Mouse (Mus musculus): ENCODE results near the gene Cox6b1. TPM values are rescaled to one million over a fixed set of nuclear protein-coding genes. Genes with fewer than 3 reads are reported as not detected.

Gene Cox6b1
- polyA plus RNA-seq, 1 experiment = 795 TPM

GRCm38 (mm10) chr7:30589435-30590301 lies 36.3 kb downstream of the Cox6b1 start:
- H3K79me2 ChIP-seq (ENCODE audit: control insufficient read depth, insufficient read depth) = peaks cover 38% of the 10 kb centered on the region
- TF ChIP-seq CEBPB (IDR thresholded peaks at IDR 0.05; ENCODE audit: low read depth) (no peak), CTCF (IDR thresholded peaks at IDR 0.05; ENCODE audit: control insufficient read depth, insufficient read depth, insufficient read length) (peak; percentile 44)
- no peaks in the 10 kb centered on the region for H3K27me3 ChIP-seq (ENCODE audit: control insufficient read depth, insufficient read depth, insufficient read length)
- H3K79me3 ChIP-seq (ENCODE audit: low read depth) = peaks cover 20% of the 10 kb centered on the region
- H3K36me3 ChIP-seq (ENCODE audit: control insufficient read depth, insufficient read depth) = peaks cover 16% of the 10 kb centered on the region
- peak overlapping the region; percentile 75 for H3K4me3 ChIP-seq (ENCODE audit: insufficient read depth, poor library complexity, severe bottlenecking)
- peak overlapping the region; percentile 87 for H3ac ChIP-seq (ENCODE audit: control insufficient read depth, insufficient read length, low read depth)

- peak within 1 kb of the TSS; percentile 75 for H3K4me3 ChIP-seq (ENCODE audit: insufficient read depth, poor library complexity, severe bottlenecking)
Measured at GRCm38 (mm10) chr7:30588676-30589434, 37.1 kb downstream of the Cox6b1 start, which contains the start of gene Kmt2b. Kmt2b (minus strand) TSS chr7:30588726.

GRCm38 (mm10) chr7:30587842-30588667 lies 37.9 kb downstream of the Cox6b1 start:
- TF ChIP-seq MYOD1 (IDR thresholded peaks at IDR 0.05; ENCODE audit: control insufficient read depth, insufficient read length, low read depth) (no peak), FOSL1 (IDR thresholded peaks at IDR 0.05; ENCODE audit: insufficient read depth, low read length, poor library complexity, severe bottlenecking) (no peak), MYOG (IDR thresholded peaks at IDR 0.05; ENCODE audit: control insufficient read depth, extremely low read depth, insufficient read length) (no peak), CTCF (IDR thresholded peaks at IDR 0.05; ENCODE audit: control insufficient read depth, insufficient read depth, insufficient read length) (no peak), MAX (IDR thresholded peaks at IDR 0.05) (no peak), CEBPB (IDR thresholded peaks at IDR 0.05; ENCODE audit: low read depth) (no peak), USF1 (IDR thresholded peaks at IDR 0.05; ENCODE audit: low read depth) (no peak)
- Histone ChIP-seq H3K79me2 (ENCODE audit: control insufficient read depth, insufficient read depth) (peaks cover 44% of the 10 kb centered on the region), H3K36me3 (ENCODE audit: control insufficient read depth, insufficient read depth) (peaks cover 26% of the 10 kb centered on the region), H3K4me3 (ENCODE audit: insufficient read depth, poor library complexity, severe bottlenecking) (peak overlapping the region; percentile 75), H3K27me3 (ENCODE audit: control insufficient read depth, insufficient read depth, insufficient read length) (no peaks in the 10 kb centered on the region), H3K79me3 (ENCODE audit: low read depth) (peaks cover 20% of the 10 kb centered on the region), H3ac (ENCODE audit: control insufficient read depth, insufficient read length, low read depth) (peak overlapping the region; percentile 98)

More at GRCm38 (mm10) chr7:30588676-30589434, 37.1 kb downstream of the Cox6b1 start, which contains the start of gene Kmt2b:
- no peaks in the 10 kb centered on the region for H3K27me3 ChIP-seq (ENCODE audit: control insufficient read depth, insufficient read depth, insufficient read length)
- H3K36me3 ChIP-seq (ENCODE audit: control insufficient read depth, insufficient read depth) = peaks cover 24% of the 10 kb centered on the region
- TF ChIP-seq MAX (IDR thresholded peaks at IDR 0.05) (no peak), MYOD1 (IDR thresholded peaks at IDR 0.05; ENCODE audit: control insufficient read depth, insufficient read length, low read depth) (no peak), CTCF (IDR thresholded peaks at IDR 0.05; ENCODE audit: control insufficient read depth, insufficient read depth, insufficient read length) (no peak), FOSL1 (IDR thresholded peaks at IDR 0.05; ENCODE audit: insufficient read depth, low read length, poor library complexity, severe bottlenecking) (no peak), CEBPB (IDR thresholded peaks at IDR 0.05; ENCODE audit: low read depth) (no peak), MYOG (IDR thresholded peaks at IDR 0.05; ENCODE audit: control insufficient read depth, extremely low read depth, insufficient read length) (no peak), USF1 (IDR thresholded peaks at IDR 0.05; ENCODE audit: low read depth) (no peak)
- H3K79me3 ChIP-seq (ENCODE audit: low read depth) = peaks cover 20% of the 10 kb centered on the region
- H3ac ChIP-seq (ENCODE audit: control insufficient read depth, insufficient read length, low read depth) = peak within 1 kb of the TSS; percentile 98
- H3K79me2 ChIP-seq (ENCODE audit: control insufficient read depth, insufficient read depth) = peaks cover 44% of the 10 kb centered on the region

GRCm38 (mm10) chr7:30586455-30587020 lies 39.4 kb downstream of the Cox6b1 start:
- no peaks in the 10 kb centered on the region for H3K27me3 ChIP-seq (ENCODE audit: control insufficient read depth, insufficient read depth, insufficient read length)
- TF ChIP-seq MAX (IDR thresholded peaks at IDR 0.05) (no peak), FOSL1 (IDR thresholded peaks at IDR 0.05; ENCODE audit: insufficient read depth, low read length, poor library complexity, severe bottlenecking) (no peak), MYOG (IDR thresholded peaks at IDR 0.05; ENCODE audit: control insufficient read depth, extremely low read depth, insufficient read length) (no peak), CEBPB (IDR thresholded peaks at IDR 0.05; ENCODE audit: low read depth) (no peak), CTCF (IDR thresholded peaks at IDR 0.05; ENCODE audit: control insufficient read depth, insufficient read depth, insufficient read length) (no peak), USF1 (IDR thresholded peaks at IDR 0.05; ENCODE audit: low read depth) (no peak), MYOD1 (IDR thresholded peaks at IDR 0.05; ENCODE audit: control insufficient read depth, insufficient read length, low read depth) (no peak)
- peaks cover 20% of the 10 kb centered on the region for H3K79me3 ChIP-seq (ENCODE audit: low read depth)
- peaks cover 29% of the 10 kb centered on the region for H3K36me3 ChIP-seq (ENCODE audit: control insufficient read depth, insufficient read depth)
- H3K79me2 ChIP-seq (ENCODE audit: control insufficient read depth, insufficient read depth) = peaks cover 44% of the 10 kb centered on the region
- H3ac ChIP-seq (ENCODE audit: control insufficient read depth, insufficient read length, low read depth) = no peak overlapping the region
- no peak overlapping the region for H3K4me3 ChIP-seq (ENCODE audit: insufficient read depth, poor library complexity, severe bottlenecking)

- no peaks in the 10 kb centered on the region for H3K27me3 ChIP-seq (ENCODE audit: control insufficient read depth, insufficient read depth, insufficient read length)
- no peak for TF ChIP-seq MYOD1 (IDR thresholded peaks at IDR 0.05; ENCODE audit: control insufficient read depth, insufficient read length, low read depth)
- no peak for TF ChIP-seq MAX (IDR thresholded peaks at IDR 0.05)
- no peak for TF ChIP-seq FOSL1 (IDR thresholded peaks at IDR 0.05; ENCODE audit: insufficient read depth, low read length, poor library complexity, severe bottlenecking)
- TF ChIP-seq CEBPB (IDR thresholded peaks at IDR 0.05; ENCODE audit: low read depth) = no peak
- no peak for TF ChIP-seq MYOG (IDR thresholded peaks at IDR 0.05; ENCODE audit: control insufficient read depth, extremely low read depth, insufficient read length)
- no peak for TF ChIP-seq CTCF (IDR thresholded peaks at IDR 0.05; ENCODE audit: control insufficient read depth, insufficient read depth, insufficient read length)
- peaks cover 20% of the 10 kb centered on the region for H3K79me3 ChIP-seq (ENCODE audit: low read depth)
- H3K36me3 ChIP-seq (ENCODE audit: control insufficient read depth, insufficient read depth) = peaks cover 37% of the 10 kb centered on the region
- peaks cover 44% of the 10 kb centered on the region for H3K79me2 ChIP-seq (ENCODE audit: control insufficient read depth, insufficient read depth)
- H3K4me3 ChIP-seq (ENCODE audit: insufficient read depth, poor library complexity, severe bottlenecking) = no peak overlapping the region
- H3ac ChIP-seq (ENCODE audit: control insufficient read depth, insufficient read length, low read depth) = no peak overlapping the region
Measured at GRCm38 (mm10) chr7:30585170-30585569, 40.8 kb downstream of the Cox6b1 start.
